Mouse (Mus musculus) stomach, embryonic 15.5 days (tissue): ENCODE results near the gene Togaram2. TPM values are rescaled to one million over a fixed set of nuclear protein-coding genes. Genes with fewer than 3 reads are reported as not detected.

Source experiments
- ATAC-seq: fragments of 200-750 bp; cut with Nextera tagmentation; 2 replicates; pipeline ENCODE4 v1.8.0; 2017; ENCODE audit warnings: low read depth, moderate number of reproducible peaks, moderate TSS enrichment; ENCODE audit not compliant: insufficient read depth, low FRiP score
- H3K27ac ChIP-seq: fragments of 300-500 bp; sonication (generic); 2 replicates; pipeline ENCODE4 v1.5.1; 2015; ENCODE audit warnings: mild to moderate bottlenecking, inconsistent platforms
- H3K27me3 ChIP-seq: fragments of 300-500 bp; sonication (generic); replicated peaks from 2 replicates; pipeline ENCODE4 v1.6.1; 2015; ENCODE audit warnings: inconsistent platforms
- H3K36me3 ChIP-seq: fragments of 300-500 bp; sonication (generic); 2 replicates; pipeline ENCODE4 v1.6.1; 2015; ENCODE audit warnings: inconsistent platforms
- H3K4me1 ChIP-seq: fragments of 300-500 bp; sonication (generic); 2 replicates; pipeline ENCODE4 v1.6.1; 2015; ENCODE audit warnings: inconsistent platforms
- H3K4me2 ChIP-seq: fragments of 300-500 bp; sonication (generic); 2 replicates; pipeline ENCODE4 v1.6.1; 2015; ENCODE audit warnings: mild to moderate bottlenecking, inconsistent platforms
- H3K4me3 ChIP-seq: fragments of 300-500 bp; sonication (generic); replicated peaks from 2 replicates; pipeline ENCODE4 v1.5.1; 2015; ENCODE audit warnings: inconsistent platforms
- H3K9ac ChIP-seq: fragments of 300-500 bp; sonication (generic); 2 replicates; pipeline ENCODE4 v1.6.1; 2015; ENCODE audit warnings: inconsistent platforms
- H3K9me3 ChIP-seq: fragments of 300-500 bp; sonication (generic); 2 replicates; pipeline ENCODE4 v1.6.1; 2016; ENCODE audit warnings: inconsistent platforms
- WGBS: fragments of 180-500 bp; shearing (Covaris S2); methylation state at CpG from one replicate; pipeline ENCODE4 v1.1.7; 2015; 5-methylcytosine and 5-hydroxymethylcytosine counted together
- polyA plus RNA-seq: library from polyadenylated mRNA; unstranded; fragments of >200 nt; fragmentation: Nextera tagmentation; extraction: Ambion mirVana; gene quantifications from 2 replicates; pipeline ENCODE4 v1.2.1, GENCODE M21; 2015

Togaram2 gene
- polyA plus RNA-seq, 1 experiment from 2014 or later: 0.39 TPM

- no peaks in the 10 kb centered on the region for H3K4me1 ChIP-seq
- H3K9me3 ChIP-seq: no peaks in the 10 kb centered on the region
- no peaks in the 10 kb centered on the region for H3K27me3 ChIP-seq
- peaks cover 19% of the 10 kb centered on the region; the same call in 1 of the 2 replicates for H3K36me3 ChIP-seq
- 90% methylated on average over 10 of the region's 10 CpGs for WGBS
- no peak overlapping the region for H3K9ac ChIP-seq
- H3K4me2 ChIP-seq: no peak overlapping the region
- no peak overlapping the region for H3K27ac ChIP-seq
- ATAC-seq: no peak
- H3K4me3 ChIP-seq: no peak overlapping the region
These were observed 14.4 kb upstream of the Togaram2 start for GRCm38 (mm10) chr17:71658666-71659065.

- no peak overlapping the region for H3K27ac ChIP-seq
- peaks cover 16% of the 10 kb centered on the region; the same call in 1 of the 2 replicates for H3K36me3 ChIP-seq
- H3K4me1 ChIP-seq: no peaks in the 10 kb centered on the region
- no peak overlapping the region for H3K9ac ChIP-seq
- no peak overlapping the region for H3K4me2 ChIP-seq
- WGBS: 64% methylated on average over 1 of the region's 1 CpGs
- H3K4me3 ChIP-seq: no peak overlapping the region
- H3K27me3 ChIP-seq: no peaks in the 10 kb centered on the region
- no peak for ATAC-seq
- H3K9me3 ChIP-seq: no peaks in the 10 kb centered on the region
These were observed 12.7 kb upstream of the Togaram2 start for GRCm38 (mm10) chr17:71660390-71660789.

- WGBS: 8% methylated on average over 21 of the region's 21 CpGs
- Histone ChIP-seq H3K9me3 (no peaks in the 10 kb centered on the region), H3K4me3 (peak overlapping the region; percentile 34), H3K36me3 (peaks cover 8% of the 10 kb centered on the region; the same call in 1 of the 2 replicates), H3K9ac (no peak overlapping the region), H3K27ac (no peak overlapping the region), H3K4me2 (peak overlapping the region; percentile 66), H3K4me1 (no peaks in the 10 kb centered on the region), H3K27me3 (no peaks in the 10 kb centered on the region)
- peak; percentile 78; the same call in 1 of the 2 replicates for ATAC-seq
These were observed 10.3 kb upstream of the Togaram2 start for GRCm38 (mm10) chr17:71662751-71663250.

- H3K36me3 ChIP-seq: peaks cover 4% of the 10 kb centered on the region; the same call in 1 of the 2 replicates
- no peaks in the 10 kb centered on the region for H3K9me3 ChIP-seq
- no peak overlapping the region for H3K4me3 ChIP-seq
- no peak overlapping the region for H3K9ac ChIP-seq
- H3K4me2 ChIP-seq: no peak overlapping the region
- 75% methylated on average over 6 of the region's 6 CpGs for WGBS
- no peaks in the 10 kb centered on the region for H3K27me3 ChIP-seq
- no peak for ATAC-seq
- no peak overlapping the region for H3K27ac ChIP-seq
- H3K4me1 ChIP-seq: no peaks in the 10 kb centered on the region
These were observed 9.6 kb upstream of the Togaram2 start for GRCm38 (mm10) chr17:71663491-71663890.

GRCm38 (mm10) chr17:71664172-71664571 is 8.9 kb upstream of the Togaram2 start:
- ATAC-seq: no peak
- H3K27ac ChIP-seq: no peak overlapping the region
- no peak overlapping the region for H3K9ac ChIP-seq
- no peak overlapping the region for H3K4me2 ChIP-seq
- H3K4me1 ChIP-seq: no peaks in the 10 kb centered on the region
- H3K4me3 ChIP-seq: no peak overlapping the region
- H3K36me3 ChIP-seq: no peaks in the 10 kb centered on the region
- WGBS: 85% methylated on average over 1 of the region's 1 CpGs
- H3K27me3 ChIP-seq: no peaks in the 10 kb centered on the region
- no peaks in the 10 kb centered on the region for H3K9me3 ChIP-seq

GRCm38 (mm10) chr17:71665201-71665600 is 7.9 kb upstream of the Togaram2 start:
- Histone ChIP-seq H3K4me1 (no peaks in the 10 kb centered on the region), H3K4me2 (no peak overlapping the region), H3K9ac (no peak overlapping the region), H3K27ac (no peak overlapping the region), H3K4me3 (no peak overlapping the region), H3K27me3 (no peaks in the 10 kb centered on the region), H3K36me3 (no peaks in the 10 kb centered on the region), H3K9me3 (no peaks in the 10 kb centered on the region)
- no peak for ATAC-seq
- 87% methylated on average over 4 of the region's 4 CpGs for WGBS

- Histone ChIP-seq H3K27me3 (no peaks in the 10 kb centered on the region), H3K9ac (no peak overlapping the region), H3K4me2 (no peak overlapping the region), H3K4me1 (peaks cover 11% of the 10 kb centered on the region; the same call in 1 of the 2 replicates), H3K36me3 (no peaks in the 10 kb centered on the region), H3K4me3 (no peak overlapping the region), H3K9me3 (no peaks in the 10 kb centered on the region), H3K27ac (no peak overlapping the region)
- ATAC-seq: no peak
- 78% methylated on average over 5 of the region's 5 CpGs for WGBS
These were observed 3.5 kb upstream of the Togaram2 start for GRCm38 (mm10) chr17:71669511-71669910.

GRCm38 (mm10) chr17:71671840-71672546 is 1.1 kb upstream of the Togaram2 start:
- Histone ChIP-seq H3K27me3 (no peaks in the 10 kb centered on the region), H3K9me3 (no peaks in the 10 kb centered on the region), H3K4me2 (no peak overlapping the region), H3K9ac (no peak overlapping the region), H3K4me1 (peaks cover 11% of the 10 kb centered on the region; the same call in 1 of the 2 replicates), H3K27ac (no peak overlapping the region), H3K4me3 (no peak overlapping the region), H3K36me3 (no peaks in the 10 kb centered on the region)
- 57% methylated on average over 17 of the region's 17 CpGs for WGBS
- no peak for ATAC-seq

GRCm38 (mm10) chr17:71673936-71674335 is 875 bp downstream of the Togaram2 start:
- H3K9ac ChIP-seq: no peak overlapping the region
- H3K4me3 ChIP-seq: no peak overlapping the region
- 46% methylated on average over 9 of the region's 9 CpGs for WGBS
- no peak for ATAC-seq
- no peak overlapping the region for H3K4me2 ChIP-seq
- H3K27ac ChIP-seq: no peak overlapping the region
- H3K9me3 ChIP-seq: no peaks in the 10 kb centered on the region
- no peaks in the 10 kb centered on the region for H3K27me3 ChIP-seq
- no peaks in the 10 kb centered on the region for H3K36me3 ChIP-seq
- peaks cover 11% of the 10 kb centered on the region; the same call in 1 of the 2 replicates for H3K4me1 ChIP-seq

GRCm38 (mm10) chr17:71674886-71675285 is 1.8 kb downstream of the Togaram2 start:
- Histone ChIP-seq H3K36me3 (no peaks in the 10 kb centered on the region), H3K27ac (no peak overlapping the region), H3K4me2 (no peak overlapping the region), H3K9ac (no peak overlapping the region), H3K4me1 (peaks cover 11% of the 10 kb centered on the region; the same call in 1 of the 2 replicates), H3K9me3 (no peaks in the 10 kb centered on the region), H3K4me3 (no peak overlapping the region), H3K27me3 (no peaks in the 10 kb centered on the region)
- WGBS: 78% methylated on average over 18 of the region's 18 CpGs
- ATAC-seq: no peak

GRCm38 (mm10) chr17:71681666-71682065 is 8.6 kb downstream of the Togaram2 start:
- ATAC-seq: no peak
- 80% methylated on average over 14 of the region's 14 CpGs for WGBS
- no peak overlapping the region for H3K4me2 ChIP-seq
- H3K4me3 ChIP-seq: no peak overlapping the region
- H3K9me3 ChIP-seq: no peaks in the 10 kb centered on the region
- H3K27me3 ChIP-seq: no peaks in the 10 kb centered on the region
- H3K36me3 ChIP-seq: no peaks in the 10 kb centered on the region
- no peak overlapping the region for H3K27ac ChIP-seq
- no peak overlapping the region for H3K9ac ChIP-seq
- no peaks in the 10 kb centered on the region for H3K4me1 ChIP-seq

GRCm38 (mm10) chr17:71682379-71682778 is 9.3 kb downstream of the Togaram2 start:
- H3K36me3 ChIP-seq: no peaks in the 10 kb centered on the region
- no peak for ATAC-seq
- 86% methylated on average over 4 of the region's 4 CpGs for whole genome bisulfite sequencing
- H3K4me1 ChIP-seq: no peaks in the 10 kb centered on the region
- no peak overlapping the region for H3K4me2 ChIP-seq
- H3K9ac ChIP-seq: no peak overlapping the region
- H3K27me3 ChIP-seq: no peaks in the 10 kb centered on the region
- no peaks in the 10 kb centered on the region for H3K9me3 ChIP-seq
- no peak overlapping the region for H3K4me3 ChIP-seq
- H3K27ac ChIP-seq: no peak overlapping the region
